Mouse (Mus musculus) myocyte (in vitro differentiated cells): ENCODE measurements around the gene 1700021F07Rik. TPM values are rescaled to one million over a fixed set of nuclear protein-coding genes. Genes with fewer than 3 reads are reported as not detected.

Experiments
- H3K27me3 ChIP-seq: one replicate; pipeline ENCODE4 v1.6.1; 2011; ENCODE audit not compliant: control insufficient read depth, insufficient read depth, insufficient read length
- H3K36me3 ChIP-seq: one replicate; pipeline ENCODE4 v1.6.1; 2011; ENCODE audit not compliant: control insufficient read depth, insufficient read depth
- H3K4me2 ChIP-seq: one replicate; pipeline ENCODE4 v1.6.1; 2011; ENCODE audit warnings: low read depth, control low read depth
- H3K4me3 ChIP-seq: one replicate; pipeline ENCODE4 v1.5.1; 2011; ENCODE audit warnings: mild to moderate bottlenecking, control low read depth, moderate library complexity
- H3K79me2 ChIP-seq: one replicate; pipeline ENCODE4 v1.6.1; 2011; ENCODE audit not compliant: control insufficient read depth, insufficient read depth
- H3ac ChIP-seq: one replicate; pipeline ENCODE4 v1.6.1; 2011; ENCODE audit not compliant: control insufficient read depth, insufficient read length
- CEBPB ChIP-seq: IDR thresholded peaks from 2 replicates; pipeline ENCODE4 v1.6.1; 2011; ENCODE audit warnings: mild to moderate bottlenecking, moderate library complexity; ENCODE audit not compliant: poor library complexity, insufficient read depth, severe bottlenecking
- E2F4 ChIP-seq: IDR thresholded peaks from one replicate; pipeline ENCODE4 v1.6.1; 2011; ENCODE audit warnings: mild to moderate bottlenecking, control low read depth, moderate library complexity; ENCODE audit not compliant: insufficient read depth
- MAX ChIP-seq: IDR thresholded peaks from one replicate; pipeline ENCODE4 v1.6.1; 2011; ENCODE audit warnings: low read depth, mild to moderate bottlenecking, control low read depth
- MYOD1 ChIP-seq, 3 experiments: IDR thresholded peaks; one replicate each; pipeline ENCODE4 v1.6.1; 2011; ENCODE audit warnings: control low read depth in 2 of 3, low read depth in 2 of 3, mild to moderate bottlenecking in 2 of 3, moderate library complexity in 1 of 3; ENCODE audit not compliant: insufficient read length in 2 of 3, control insufficient read depth in 1 of 3
- MYOG ChIP-seq, 3 experiments: IDR thresholded peaks; one replicate each; pipeline ENCODE4 v1.6.1; 2011; ENCODE audit warnings: control low read depth in 2 of 3, low read depth in 2 of 3, mild to moderate bottlenecking in 2 of 3; ENCODE audit not compliant: insufficient read length in 2 of 3, control insufficient read depth in 1 of 3, insufficient read depth in 1 of 3
- POLR2A ChIP-seq: IDR thresholded peaks from one replicate; pipeline ENCODE4 v1.6.1; 2011; ENCODE audit warnings: low read depth, mild to moderate bottlenecking, control low read depth, moderate library complexity; ENCODE audit not compliant: insufficient read length
- POLR2AphosphoS2 ChIP-seq: IDR thresholded peaks from one replicate; pipeline ENCODE4 v1.6.1; 2011; ENCODE audit warnings: low read depth, control low read depth; ENCODE audit not compliant: insufficient read length
- REST ChIP-seq: IDR thresholded peaks from one replicate; pipeline ENCODE4 v1.6.1; 2011; ENCODE audit warnings: mild to moderate bottlenecking, control low read depth, moderate library complexity; ENCODE audit not compliant: insufficient read depth, insufficient read length
- SRF ChIP-seq: IDR thresholded peaks from one replicate; pipeline ENCODE4 v1.6.1; 2011; ENCODE audit warnings: low read depth; ENCODE audit not compliant: control insufficient read depth, insufficient read length
- TCF12 ChIP-seq: IDR thresholded peaks from one replicate; pipeline ENCODE4 v1.6.1; 2011; ENCODE audit warnings: mild to moderate bottlenecking, control low read depth; ENCODE audit not compliant: poor library complexity, insufficient read depth, severe bottlenecking
- TCF3 ChIP-seq: IDR thresholded peaks from one replicate; pipeline ENCODE4 v1.6.1; 2011; ENCODE audit warnings: low read depth, control low read depth; ENCODE audit not compliant: insufficient read length
- USF1 ChIP-seq: IDR thresholded peaks from one replicate; pipeline ENCODE4 v1.6.1; 2011; ENCODE audit warnings: low read depth, mild to moderate bottlenecking, control low read depth, moderate library complexity
- polyA plus RNA-seq: library from polyadenylated mRNA; unstranded; fragments of >200 nt; fragmentation: generic; extraction: Trizol; gene quantifications from one replicate; pipeline ENCODE4 v1.2.1, GENCODE M21; 2012; ENCODE audit warnings: missing spikeins

Gene 1700021F07Rik
- polyA plus RNA-seq, 1 experiment = not detected

DNA sequence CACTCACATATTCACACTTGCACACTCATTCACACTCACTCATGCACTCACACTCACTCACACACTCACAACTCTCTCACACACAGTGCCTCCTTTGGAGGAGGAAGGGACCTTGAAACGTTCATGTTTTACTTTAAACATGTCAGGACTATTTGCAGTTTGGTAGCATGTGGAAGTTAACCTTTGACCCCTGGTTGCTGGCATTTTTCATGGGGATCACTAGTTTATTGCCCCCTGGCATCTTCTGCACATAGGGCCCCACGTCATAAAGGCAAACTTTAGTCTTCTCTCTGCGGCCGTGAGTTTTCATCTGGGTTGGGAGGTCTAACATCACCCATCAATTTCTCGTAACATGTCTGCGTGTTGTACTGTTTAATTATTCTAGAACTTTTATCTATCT is 8.4 kb upstream of the 1700021F07Rik start:
- Histone ChIP-seq H3K36me3 (no peaks in the 10 kb centered on the region), H3K4me2 (no peak overlapping the region), H3K4me3 (no peak overlapping the region), H3K79me2 (no peaks in the 10 kb centered on the region), H3ac (no peak overlapping the region), H3K27me3 (peaks cover 9% of the 10 kb centered on the region)
- TF ChIP-seq TCF3 (no peak), TCF12 (no peak), REST (no peak), MYOG (IDR thresholded peaks at IDR 0.05; ENCODE audit: control insufficient read depth in 1 of 3, insufficient read depth in 1 of 3, insufficient read length in 2 of 3, low read depth in 2 of 3) (no peak), CEBPB (no peak), POLR2A (no peak), SRF (no peak), E2F4 (no peak), MAX (no peak)

DNA sequence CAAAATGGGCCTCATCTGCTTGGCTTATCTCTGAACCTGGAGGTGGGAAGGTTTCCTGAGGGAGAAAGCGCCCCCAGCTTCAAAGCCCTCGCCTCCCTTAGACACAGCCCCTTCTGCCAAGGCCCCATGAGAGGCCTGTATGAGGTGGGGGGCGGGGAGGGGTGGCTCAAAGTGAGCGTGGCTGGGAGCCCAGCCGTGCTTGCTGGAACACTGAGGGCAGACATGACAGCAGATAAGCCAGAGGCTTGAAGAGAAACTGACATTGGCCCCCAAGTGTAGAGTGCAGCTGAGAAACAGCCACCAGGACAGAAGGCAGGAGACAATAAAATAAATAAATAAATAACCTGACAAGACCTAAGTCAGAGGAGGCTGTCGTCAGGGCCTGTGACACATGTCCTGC is 7.2 kb upstream of the 1700021F07Rik start:
- TF ChIP-seq POLR2A (no peak), MYOG (IDR thresholded peaks at IDR 0.05; ENCODE audit: control insufficient read depth in 1 of 3, insufficient read depth in 1 of 3, insufficient read length in 2 of 3, low read depth in 2 of 3) (no peak), POLR2AphosphoS2 (no peak), CEBPB (no peak), TCF3 (no peak), MAX (no peak), REST (no peak), MYOD1 (IDR thresholded peaks at IDR 0.05; ENCODE audit: control insufficient read depth in 1 of 3, insufficient read length in 2 of 3, low read depth in 2 of 3) (no peak), USF1 (no peak)

DNA sequence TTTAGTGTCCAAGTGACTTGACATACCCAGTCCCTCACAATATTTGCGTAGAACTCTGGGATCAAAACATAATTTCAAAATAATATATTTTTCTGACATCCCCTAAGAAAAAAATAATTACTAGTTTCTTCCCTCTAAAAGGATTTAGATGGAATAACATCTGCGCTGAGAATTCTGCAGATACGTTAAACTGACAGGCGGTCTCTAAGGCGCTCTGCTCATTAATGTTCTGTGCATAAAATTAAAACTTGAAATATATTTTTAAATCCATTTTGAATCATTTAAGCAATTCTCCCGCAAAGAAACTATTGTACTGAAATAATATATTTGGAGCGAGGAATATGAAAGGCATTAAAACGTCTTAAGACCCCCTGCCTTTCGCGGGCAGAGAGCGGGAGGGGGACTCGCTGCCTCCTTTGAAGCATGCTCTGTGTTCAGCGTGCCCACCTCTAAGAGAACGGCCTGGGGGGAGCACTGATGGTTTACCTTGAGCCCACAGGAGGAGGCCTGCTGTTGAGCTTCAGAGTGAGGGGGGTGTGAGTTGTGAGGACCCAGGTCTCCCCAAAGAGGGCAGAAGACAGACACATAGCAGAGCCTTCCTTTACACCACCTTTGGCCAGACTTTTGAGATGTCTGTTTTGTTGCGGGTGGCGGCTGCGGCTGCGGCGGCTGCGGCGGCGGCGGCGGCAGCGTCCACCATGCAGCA is 6.1 kb upstream of the 1700021F07Rik start:
- H3K27me3 ChIP-seq = peaks cover 9% of the 10 kb centered on the region
- H3K4me3 ChIP-seq = no peak overlapping the region
- no peaks in the 10 kb centered on the region for H3K79me2 ChIP-seq
- no peak overlapping the region for H3K4me2 ChIP-seq
- H3ac ChIP-seq = no peak overlapping the region
- TF ChIP-seq USF1 (no peak), SRF (no peak), REST (no peak), POLR2A (no peak), CEBPB (no peak), POLR2AphosphoS2 (no peak), E2F4 (no peak)
- no peaks in the 10 kb centered on the region for H3K36me3 ChIP-seq

More for the DNA sequence above, 7.2 kb upstream of the 1700021F07Rik start:
- Histone ChIP-seq H3K4me2 (no peak overlapping the region), H3K79me2 (no peaks in the 10 kb centered on the region), H3K4me3 (no peak overlapping the region), H3ac (no peak overlapping the region), H3K36me3 (no peaks in the 10 kb centered on the region), H3K27me3 (peaks cover 9% of the 10 kb centered on the region)

DNA sequence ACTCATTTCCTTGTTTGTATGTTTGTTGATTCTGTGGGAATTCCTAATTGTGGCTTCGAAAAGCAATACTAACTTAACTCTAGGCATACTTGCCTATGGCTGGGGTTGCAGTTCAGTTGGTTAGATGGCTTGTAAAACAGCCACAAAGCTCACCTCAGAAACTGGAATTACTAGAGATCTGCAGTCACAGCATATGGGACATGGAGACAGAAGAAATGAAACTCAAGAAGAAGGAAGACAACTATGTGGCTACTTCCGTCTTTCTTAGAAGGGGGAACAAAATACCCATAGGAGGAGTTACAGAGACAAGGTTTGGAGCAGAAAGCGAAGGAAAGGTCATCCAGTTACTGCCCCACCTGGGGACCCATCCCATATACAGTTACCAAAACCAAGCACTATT is 6.1 kb downstream of the 1700021F07Rik start:
- no peak overlapping the region for H3ac ChIP-seq
- TF ChIP-seq POLR2A (no peak), USF1 (no peak), TCF12 (no peak), TCF3 (no peak), SRF (no peak), MYOG (IDR thresholded peaks at IDR 0.05; ENCODE audit: control insufficient read depth in 1 of 3, insufficient read depth in 1 of 3, insufficient read length in 2 of 3, low read depth in 2 of 3) (no peak), E2F4 (no peak), POLR2AphosphoS2 (no peak), MAX (no peak), MYOD1 (IDR thresholded peaks at IDR 0.05; ENCODE audit: control insufficient read depth in 1 of 3, insufficient read length in 2 of 3, low read depth in 2 of 3) (no peak), CEBPB (no peak), REST (no peak)
- H3K79me2 ChIP-seq = no peaks in the 10 kb centered on the region
- peaks cover 13% of the 10 kb centered on the region for H3K27me3 ChIP-seq
- H3K4me3 ChIP-seq = no peak overlapping the region
- no peak overlapping the region for H3K4me2 ChIP-seq
- no peaks in the 10 kb centered on the region for H3K36me3 ChIP-seq

DNA sequence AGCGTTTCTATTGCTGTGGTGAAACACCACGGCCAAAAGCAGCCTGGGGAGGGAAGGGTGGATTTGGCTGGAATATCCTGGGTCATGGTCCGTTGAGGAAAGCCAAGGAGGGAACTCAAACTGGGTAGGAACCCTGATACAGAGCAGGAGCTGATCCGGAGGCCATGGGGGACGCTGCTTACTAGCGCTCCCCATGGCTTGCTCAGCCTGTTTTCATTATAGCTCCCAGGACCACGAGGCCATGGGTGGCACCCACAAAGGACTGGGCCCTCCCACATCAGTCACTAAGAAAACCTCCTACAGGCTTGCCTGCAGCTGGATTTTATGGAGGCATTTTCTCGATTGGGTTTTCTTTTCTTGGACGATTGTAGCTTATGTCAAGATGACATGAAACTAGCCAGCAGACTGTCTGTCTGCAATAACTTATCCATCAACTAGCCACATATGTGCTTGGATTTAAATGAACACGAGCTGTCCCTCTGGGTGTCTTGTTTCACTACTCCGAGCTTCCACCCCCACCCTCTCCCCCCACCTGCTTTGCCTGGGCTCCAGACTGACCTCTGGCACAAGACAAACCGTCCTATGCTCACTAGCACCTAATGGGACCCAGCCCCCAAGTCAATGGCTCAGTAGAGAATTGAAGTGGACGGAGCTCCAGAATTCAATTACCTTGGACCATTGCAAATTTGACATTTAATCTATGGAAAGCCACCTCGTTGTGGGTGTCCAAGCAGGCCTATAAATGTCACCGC is 10.5 kb downstream of the 1700021F07Rik start:
- Histone ChIP-seq H3K79me2 (no peaks in the 10 kb centered on the region), H3ac (no peak overlapping the region), H3K27me3 (peaks cover 13% of the 10 kb centered on the region), H3K4me2 (no peak overlapping the region), H3K36me3 (no peaks in the 10 kb centered on the region), H3K4me3 (no peak overlapping the region)
- TF ChIP-seq E2F4 = no peak
- no peak for TF ChIP-seq CEBPB
- no peak for TF ChIP-seq POLR2A
- no peak for TF ChIP-seq TCF12
- TF ChIP-seq MYOD1 (IDR thresholded peaks at IDR 0.05; ENCODE audit: control insufficient read depth in 1 of 3, insufficient read length in 2 of 3, low read depth in 2 of 3) = no peak
- TF ChIP-seq SRF = no peak
- no peak for TF ChIP-seq REST
- TF ChIP-seq MAX = no peak
- no peak for TF ChIP-seq MYOG (IDR thresholded peaks at IDR 0.05; ENCODE audit: control insufficient read depth in 1 of 3, insufficient read depth in 1 of 3, insufficient read length in 2 of 3, low read depth in 2 of 3)
- no peak for TF ChIP-seq POLR2AphosphoS2
